Mouse (Mus musculus) testis, adult 2 months (tissue): ENCODE measurements around the gene Lrp8.

Experiments
- CTCF ChIP-seq: fragments of 200-500 bp; IDR thresholded peaks from 2 replicates; pipeline ENCODE4 v1.5.1; 2012; ENCODE audit warnings: low read depth, mild to moderate bottlenecking, inconsistent platforms, low read length, moderate library complexity; ENCODE audit not compliant: control insufficient read depth, insufficient read depth, insufficient replicate concordance
- POLR2A ChIP-seq: fragments of 200-500 bp; IDR thresholded peaks from 2 replicates; pipeline ENCODE4 v1.6.1; 2012; ENCODE audit warnings: low read depth, mild to moderate bottlenecking, inconsistent platforms, low read length, moderate library complexity; ENCODE audit not compliant: control insufficient read depth

GRCm38 (mm10) chr4:107850091-107850490 lies 48.0 kb downstream of the Lrp8 start:
- no peak for TF ChIP-seq CTCF
- TF ChIP-seq POLR2A: no peak
